31 mouse cellular contexts compared by ENCODE assay signal in genomic region chr16:56700898-56701297, GRCm38 (mm10).
"Had no signal": no experiment of that assay in that cellular context is flagged by ENCODE, and none has a peak within 500 bp of the region (broad histone marks: within the 10 kb centered on the region; RNA-seq: fewer than 3 reads in every experiment).

No protein-coding gene starts in this region.

- H3K9ac ChIP-seq: limb, embryonic 12.5 days; limb, embryonic 13.5 days; limb, embryonic 15.5 days; liver, embryonic 12.5 days; liver, embryonic 13.5 days; liver, embryonic 14.5 days; liver, embryonic 15.5 days; liver, postnatal 0 days; lung, embryonic 14.5 days; lung, embryonic 15.5 days; midbrain, embryonic 12.5 days; midbrain, embryonic 13.5 days; midbrain, embryonic 15.5 days had no signal

- H3K4me2 ChIP-seq: limb, embryonic 12.5 days; limb, embryonic 13.5 days; limb, embryonic 15.5 days; liver, embryonic 11.5 days; liver, embryonic 12.5 days; liver, embryonic 13.5 days; liver, embryonic 15.5 days; lung, embryonic 14.5 days; lung, embryonic 15.5 days; midbrain, embryonic 11.5 days; midbrain, embryonic 12.5 days; midbrain, embryonic 13.5 days; midbrain, embryonic 15.5 days had no signal

- H3K27me3 ChIP-seq: limb, embryonic 12.5 days; limb, embryonic 13.5 days; limb, embryonic 15.5 days; liver, embryonic 12.5 days; liver, embryonic 13.5 days; liver, embryonic 15.5 days; lung, embryonic 15.5 days; megakaryocyte, embryonic 14.5 days; midbrain, embryonic 12.5 days; midbrain, embryonic 13.5 days; midbrain, embryonic 15.5 days had no signal

- ATAC-seq: liver, embryonic 12.5 days; liver, postnatal 0 days; lung, postnatal 0 days; midbrain, embryonic 13.5 days; midbrain, embryonic 15.5 days; midbrain, embryonic 16.5 days had no signal

- H3K9me3 ChIP-seq: limb, embryonic 10.5 days; limb, embryonic 12.5 days; limb, embryonic 13.5 days; limb, embryonic 15.5 days; liver, embryonic 12.5 days; liver, embryonic 13.5 days; liver, embryonic 15.5 days; lung, embryonic 15.5 days; megakaryocyte, embryonic 14.5 days; midbrain, embryonic 10.5 days; midbrain, embryonic 12.5 days; midbrain, embryonic 13.5 days; midbrain, embryonic 15.5 days had no signal

- H3K4me3 ChIP-seq: limb, embryonic 10.5 days; limb, embryonic 12.5 days; limb, embryonic 13.5 days; limb, embryonic 15.5 days; liver, embryonic 12.5 days; liver, embryonic 13.5 days; liver, embryonic 15.5 days; lung, embryonic 15.5 days; megakaryocyte, embryonic 14.5 days; midbrain, embryonic 10.5 days; midbrain, embryonic 12.5 days; midbrain, embryonic 13.5 days; midbrain, embryonic 15.5 days; myocyte had no signal

- DNase-seq: left cerebral cortex, postnatal 4 days; liver; liver, embryonic 13.5 days; liver, postnatal 0 days; lung, adult 18-20 months; lung, adult 2 months; lung, embryonic 14.5 days; lung, postnatal 10 days; lung, postnatal 14 days; lung, postnatal 36 days; lung, postnatal 4 days; midbrain, embryonic 14.5 days had no signal

- H3K4me1 ChIP-seq: limb, embryonic 10.5 days; limb, embryonic 12.5 days; limb, embryonic 13.5 days; limb, embryonic 15.5 days; liver, embryonic 12.5 days; liver, embryonic 13.5 days; liver, embryonic 15.5 days; lung, embryonic 15.5 days; megakaryocyte, embryonic 14.5 days; midbrain, embryonic 10.5 days; midbrain, embryonic 12.5 days; midbrain, embryonic 13.5 days; midbrain, embryonic 15.5 days had no signal

- H3K27ac ChIP-seq: limb, embryonic 10.5 days; limb, embryonic 12.5 days; limb, embryonic 13.5 days; limb, embryonic 15.5 days; liver, embryonic 12.5 days; liver, embryonic 13.5 days; liver, embryonic 14.5 days; liver, embryonic 15.5 days; lung, embryonic 15.5 days; macrophage; midbrain, embryonic 10.5 days; midbrain, embryonic 12.5 days; midbrain, embryonic 13.5 days; midbrain, embryonic 15.5 days had no signal
